Mouse (Mus musculus) CD4-positive helper T cell, adult 2 months (primary cell): Measurements from ENCODE around the gene Myo18b.

Source experiments
- DNase-seq: peaks from one replicate; pipeline ENCODE4 v3.0.0-alpha.2; 2012; ENCODE audit warnings: low read depth, missing footprints, low spot score

The Myo18b gene

GRCm38 (mm10) chr5:112895674-112896654 is at the start of gene Myo18b:
TSS of gene Myo18b (minus strand) at chr5:112896362.
- no peak for DNase-seq

- no peak for DNase-seq
Measured at GRCm38 (mm10) chr5:112945925-112946324, 49.8 kb upstream of the Myo18b start.

GRCm38 (mm10) chr5:112942244-112942643 is 46.1 kb upstream of the Myo18b start:
- no peak for DNase-seq

- no peak for DNase-seq
Measured at GRCm38 (mm10) chr5:112941001-112941400, 44.8 kb upstream of the Myo18b start.

GRCm38 (mm10) chr5:112936632-112937031 is 40.5 kb upstream of the Myo18b start:
- no peak for DNase-seq

- no peak for DNase-seq
Measured at GRCm38 (mm10) chr5:112935436-112935835, 39.3 kb upstream of the Myo18b start.

GRCm38 (mm10) chr5:112932878-112933567 is 36.9 kb upstream of the Myo18b start:
- no peak for DNase-seq

GRCm38 (mm10) chr5:112931901-112932300 is 35.7 kb upstream of the Myo18b start:
- DNase-seq, result no peak

- no peak for DNase-seq
Measured at GRCm38 (mm10) chr5:112928201-112928881, 32.2 kb upstream of the Myo18b start.

- no peak for DNase-seq
Measured at GRCm38 (mm10) chr5:112925422-112925821, 29.3 kb upstream of the Myo18b start.

GRCm38 (mm10) chr5:112924806-112925205 is 28.6 kb upstream of the Myo18b start:
- no peak for DNase-seq

- no peak for DNase-seq
Measured at GRCm38 (mm10) chr5:112923841-112924240, 27.7 kb upstream of the Myo18b start.

GRCm38 (mm10) chr5:112921914-112922313 is 25.8 kb upstream of the Myo18b start:
- no peak for DNase-seq

- no peak for DNase-seq
Measured at GRCm38 (mm10) chr5:112910381-112910780, 14.2 kb upstream of the Myo18b start.

GRCm38 (mm10) chr5:112908169-112908614 is 12.0 kb upstream of the Myo18b start:
- DNase-seq, result no peak

- DNase-seq, result no peak
Measured at GRCm38 (mm10) chr5:112907504-112907903, 11.3 kb upstream of the Myo18b start.

- DNase-seq, result no peak
Measured at GRCm38 (mm10) chr5:112893462-112894060, 2.6 kb downstream of the Myo18b start.

- no peak for DNase-seq
Measured at GRCm38 (mm10) chr5:112892411-112892810, 3.8 kb downstream of the Myo18b start.

GRCm38 (mm10) chr5:112888651-112889050 is 7.5 kb downstream of the Myo18b start:
- DNase-seq, result no peak

- no peak for DNase-seq
Measured at GRCm38 (mm10) chr5:112886687-112887491, 9.3 kb downstream of the Myo18b start.
